Mouse (Mus musculus) ES-Bruce4 (cell line): ENCODE measurements around the gene Odf4.

Source experiments
- CTCF ChIP-seq: IDR thresholded peaks from one replicate; pipeline ENCODE4 v1.8.1; 2011; ENCODE audit warnings: low read depth, low read length
- EP300 ChIP-seq: IDR thresholded peaks from 2 replicates; pipeline ENCODE4 v1.6.1; 2011; ENCODE audit warnings: low read depth, low read length; ENCODE audit not compliant: insufficient read depth
- POLR2A ChIP-seq: IDR thresholded peaks from one replicate; pipeline ENCODE4 v1.8.1; 2011; ENCODE audit warnings: low read length; ENCODE audit not compliant: insufficient read depth

DNA sequence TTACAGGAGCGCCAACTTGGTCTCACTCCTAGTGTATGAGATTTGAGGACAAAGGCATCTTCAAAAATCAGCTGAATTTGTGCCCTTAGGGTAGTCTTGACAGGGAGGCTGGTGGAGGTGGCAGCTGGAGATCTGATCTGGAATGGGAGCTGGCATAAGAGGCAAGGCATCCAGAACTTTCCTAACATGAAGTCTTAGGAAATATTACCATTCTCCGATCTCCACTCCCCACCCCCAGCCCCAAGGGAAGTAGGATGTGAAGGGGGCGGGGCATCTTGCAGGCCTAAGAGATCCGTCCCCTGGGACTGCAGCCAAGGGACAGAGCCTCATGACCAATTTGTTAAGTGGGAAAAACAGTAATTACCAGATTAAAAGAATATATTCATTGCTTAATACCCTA, 43.4 kb upstream of the Odf4 start:
- no peak for TF ChIP-seq CTCF
- TF ChIP-seq POLR2A: no peak
- TF ChIP-seq EP300: no peak
